Mouse (Mus musculus): ENCODE data around the gene Irs2.

GRCm38 (mm10) chr8:10979196-10979794 lies 29.0 kb downstream of the Irs2 start:
- no peak for TF ChIP-seq POLR2A (IDR thresholded peaks at IDR 0.05; ENCODE audit: insufficient read depth, low read depth, low read length)
- no peak for TF ChIP-seq CTCF (IDR thresholded peaks at IDR 0.05; ENCODE audit: insufficient read depth, low read depth, low read length)
